Mouse (Mus musculus) retina, postnatal 7 days (tissue): ENCODE measurements around the gene Rgs6.

Experiments used
- DNase-seq: peaks from one replicate; pipeline ENCODE4 v3.0.0-alpha.2; 2012; ENCODE audit warnings: low read depth, low spot score

The Rgs6 gene

GRCm38 (mm10) chr12:82588017-82588416, at the start of gene Rgs6:
Gene Rgs6 (plus strand): TSS chr12:82588292.
- DNase-seq, result no peak

- DNase-seq, result no peak
Measured at GRCm38 (mm10) chr12:82547127-82547526, 41.0 kb upstream of the Rgs6 start.

GRCm38 (mm10) chr12:82549228-82549627, 38.9 kb upstream of the Rgs6 start:
- DNase-seq, result no peak

- no peak for DNase-seq
Measured at GRCm38 (mm10) chr12:82550076-82550475, 38.0 kb upstream of the Rgs6 start.

- DNase-seq, result no peak
Measured at GRCm38 (mm10) chr12:82552376-82552775, 35.7 kb upstream of the Rgs6 start.

GRCm38 (mm10) chr12:82562916-82563315, 25.2 kb upstream of the Rgs6 start:
- DNase-seq, result no peak

- DNase-seq, result no peak
Measured at GRCm38 (mm10) chr12:82568370-82568769, 19.7 kb upstream of the Rgs6 start.

- no peak for DNase-seq
Measured at GRCm38 (mm10) chr12:82572706-82573105, 15.4 kb upstream of the Rgs6 start.

GRCm38 (mm10) chr12:82586592-82586991, 1.5 kb upstream of the Rgs6 start:
- DNase-seq, result no peak

- DNase-seq, result no peak
Measured at GRCm38 (mm10) chr12:82587348-82587895, 670 bp upstream of the Rgs6 start.

- DNase-seq, result peak; percentile 8
Measured at GRCm38 (mm10) chr12:82588846-82589630, 946 bp downstream of the Rgs6 start.

- no peak for DNase-seq
Measured at GRCm38 (mm10) chr12:82599011-82599410, 10.9 kb downstream of the Rgs6 start.

GRCm38 (mm10) chr12:82600406-82600805, 12.3 kb downstream of the Rgs6 start:
- no peak for DNase-seq

- no peak for DNase-seq
Measured at GRCm38 (mm10) chr12:82602823-82603222, 14.7 kb downstream of the Rgs6 start.

GRCm38 (mm10) chr12:82603308-82603707, 15.2 kb downstream of the Rgs6 start:
- no peak for DNase-seq

- no peak for DNase-seq
Measured at GRCm38 (mm10) chr12:82603979-82604378, 15.9 kb downstream of the Rgs6 start.

- DNase-seq, result no peak
Measured at GRCm38 (mm10) chr12:82612769-82613660, 24.9 kb downstream of the Rgs6 start.

- no peak for DNase-seq
Measured at GRCm38 (mm10) chr12:82616486-82616812, 28.4 kb downstream of the Rgs6 start.

GRCm38 (mm10) chr12:82616813-82617681, 29.0 kb downstream of the Rgs6 start:
- DNase-seq, result no peak

- no peak for DNase-seq
Measured at GRCm38 (mm10) chr12:82617682-82618370, 29.7 kb downstream of the Rgs6 start.

GRCm38 (mm10) chr12:82640441-82640840, 52.3 kb downstream of the Rgs6 start:
- no peak for DNase-seq
